Mouse (Mus musculus): ENCODE measurements around the gene Zmym2. TPM values are rescaled to one million over a fixed set of nuclear protein-coding genes. Genes with fewer than 3 reads are reported as not detected.
"Not testable (repeated sequence)": the region's sequence is repeated elsewhere in the genome, so short reads cannot be mapped to it uniquely, and the experiment has no call there.

Gene Zmym2
- polyA plus RNA-seq, 1 experiment from 2014 or later, result 7.8 TPM

- WGBS, result under 1% methylated on average over 36 of the region's 36 CpGs
These were observed 1.1 kb upstream of the Zmym2 start for GRCm38 (mm10) chr14:56885308-56885771.

DNA sequence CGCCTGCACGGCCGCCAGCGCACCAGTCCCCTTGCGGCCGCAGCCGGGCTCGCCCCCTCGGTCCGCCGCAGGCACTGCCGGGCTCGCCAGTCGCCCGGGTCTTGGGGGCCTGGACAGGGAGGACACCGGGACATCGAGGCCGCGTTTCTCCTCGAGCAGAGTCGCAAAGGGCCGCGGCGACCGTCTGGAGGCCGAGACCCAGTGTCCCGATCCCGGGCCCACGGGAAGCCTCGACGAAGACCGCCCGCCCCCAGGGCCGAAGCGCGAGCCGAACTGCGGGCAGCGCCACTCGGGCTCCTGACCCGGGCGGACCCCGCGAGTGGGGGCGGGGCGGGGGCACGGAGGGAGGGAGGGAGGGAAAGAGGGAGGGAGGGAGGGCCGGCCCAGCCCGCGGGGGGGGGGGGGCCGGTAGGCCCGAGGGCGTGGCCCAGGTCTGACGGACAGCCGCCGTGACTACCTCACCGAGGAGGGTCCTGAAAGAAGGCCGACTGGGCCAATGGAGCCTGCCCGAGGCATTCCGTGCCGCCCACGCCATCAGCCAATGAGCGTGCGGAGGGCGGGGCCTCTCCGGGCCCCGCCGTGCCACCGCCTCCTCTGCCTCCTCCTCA lies 363 bp upstream of the Zmym2 start:
- not testable (repeated sequence) for H3K36me3 ChIP-seq (ENCODE audit: control insufficient read depth, insufficient read depth); H3K9me3 ChIP-seq (ENCODE audit: control insufficient read depth); H3K27me3 ChIP-seq (replicated peaks; ENCODE audit: control insufficient read depth, insufficient read depth, low read length); H3K4me1 ChIP-seq (replicated peaks; ENCODE audit: control insufficient read depth, insufficient read depth, low read length)
- H3K27ac ChIP-seq (ENCODE audit: low read depth, low read length), result peak overlapping the region; percentile 91
- H3K9ac ChIP-seq (ENCODE audit: low read depth, low read length), result peak overlapping the region; percentile 60
- H3K4me3 ChIP-seq (ENCODE audit: low read depth, low read length), result peak overlapping the region; percentile 49
- peak overlapping the region; percentile 79 for H3K4me2 ChIP-seq (replicated peaks; ENCODE audit: low read depth)
- WGBS, result under 1% methylated on average over 46 of the region's 69 CpGs
- peak; percentile 96 for ATAC-seq
- TF ChIP-seq CTCF (IDR thresholded peaks at IDR 0.05; ENCODE audit: low read depth), result 0 out of 2 replicates have a peak, but pooled peaks have one; percentile 17

More at GRCm38 (mm10) chr14:56885308-56885771, 1.1 kb upstream of the Zmym2 start:
- Histone ChIP-seq H3K36me3 (ENCODE audit: control insufficient read depth, insufficient read depth) (peaks cover 4% of the 10 kb centered on the region; the same call in 1 of the 2 replicates), H3K27me3 (replicated peaks; ENCODE audit: control insufficient read depth, insufficient read depth, low read length) (no peaks in the 10 kb centered on the region), H3K27ac (ENCODE audit: low read depth, low read length) (peak overlapping the region; percentile 91), H3K4me2 (replicated peaks; ENCODE audit: low read depth) (peak overlapping the region; percentile 79), H3K4me1 (replicated peaks; ENCODE audit: control insufficient read depth, insufficient read depth, low read length) (no peaks in the 10 kb centered on the region), H3K9ac (ENCODE audit: low read depth, low read length) (peak overlapping the region; percentile 60), H3K4me3 (ENCODE audit: low read depth, low read length) (peak overlapping the region; percentile 49), H3K9me3 (ENCODE audit: control insufficient read depth) (no peaks in the 10 kb centered on the region)
- peak; percentile 25 for ATAC-seq
- peak; percentile 82 for TF ChIP-seq CTCF (IDR thresholded peaks at IDR 0.05; ENCODE audit: low read depth)

GRCm38 (mm10) chr14:56887514-56887880 lies 1.0 kb downstream of the Zmym2 start:
- TF ChIP-seq CTCF (IDR thresholded peaks at IDR 0.05; ENCODE audit: low read depth), result no peak
- WGBS, result 0% methylated on average over 3 of the region's 3 CpGs
- ATAC-seq, result no peak
- Histone ChIP-seq H3K27ac (ENCODE audit: low read depth, low read length) (peak overlapping the region; percentile 99), H3K4me3 (ENCODE audit: low read depth, low read length) (peak overlapping the region; percentile 86), H3K36me3 (ENCODE audit: control insufficient read depth, insufficient read depth) (peaks cover 4% of the 10 kb centered on the region; the same call in 1 of the 2 replicates), H3K4me2 (replicated peaks; ENCODE audit: low read depth) (peak overlapping the region; percentile 73), H3K27me3 (replicated peaks; ENCODE audit: control insufficient read depth, insufficient read depth, low read length) (no peaks in the 10 kb centered on the region), H3K4me1 (replicated peaks; ENCODE audit: control insufficient read depth, insufficient read depth, low read length) (no peaks in the 10 kb centered on the region), H3K9me3 (ENCODE audit: control insufficient read depth) (no peaks in the 10 kb centered on the region), H3K9ac (ENCODE audit: low read depth, low read length) (peak overlapping the region; percentile 94)

DNA sequence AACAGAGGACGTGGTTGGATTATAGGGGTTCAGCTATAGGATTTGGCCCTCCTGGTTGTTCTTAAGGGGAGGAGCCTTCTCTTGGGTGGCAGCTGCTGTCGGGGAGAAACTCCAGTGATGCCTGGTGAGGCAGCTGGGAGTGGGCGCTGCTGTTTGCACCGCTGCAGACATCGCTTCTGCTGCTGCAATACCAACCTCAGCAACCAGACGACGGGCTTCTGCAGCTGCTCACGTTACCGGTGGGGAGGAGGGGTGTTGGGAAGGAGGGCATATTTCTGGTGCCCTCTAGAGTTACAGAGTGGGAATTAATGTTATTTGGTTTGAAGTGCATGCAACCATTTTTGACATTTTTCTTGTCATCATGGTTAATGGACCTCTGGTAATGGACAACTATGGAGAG lies 1.4 kb downstream of the Zmym2 start:
- Histone ChIP-seq H3K27me3 (replicated peaks; ENCODE audit: control insufficient read depth, insufficient read depth, low read length) (no peaks in the 10 kb centered on the region), H3K4me1 (replicated peaks; ENCODE audit: control insufficient read depth, insufficient read depth, low read length) (no peaks in the 10 kb centered on the region), H3K4me3 (ENCODE audit: low read depth, low read length) (peak overlapping the region; percentile 86), H3K36me3 (ENCODE audit: control insufficient read depth, insufficient read depth) (peaks cover 4% of the 10 kb centered on the region; the same call in 1 of the 2 replicates), H3K4me2 (replicated peaks; ENCODE audit: low read depth) (peak overlapping the region; percentile 73), H3K9ac (ENCODE audit: low read depth, low read length) (peak overlapping the region; percentile 94; the same call in 1 of the 2 replicates), H3K9me3 (ENCODE audit: control insufficient read depth) (no peaks in the 10 kb centered on the region), H3K27ac (ENCODE audit: low read depth, low read length) (0 out of 2 replicates have a peak overlapping the region, but pooled peaks have one; percentile 99)
- under 1% methylated on average over 9 of the region's 9 CpGs for WGBS
- ATAC-seq, result no peak
- TF ChIP-seq CTCF (IDR thresholded peaks at IDR 0.05; ENCODE audit: low read depth), result peak; percentile 95

DNA sequence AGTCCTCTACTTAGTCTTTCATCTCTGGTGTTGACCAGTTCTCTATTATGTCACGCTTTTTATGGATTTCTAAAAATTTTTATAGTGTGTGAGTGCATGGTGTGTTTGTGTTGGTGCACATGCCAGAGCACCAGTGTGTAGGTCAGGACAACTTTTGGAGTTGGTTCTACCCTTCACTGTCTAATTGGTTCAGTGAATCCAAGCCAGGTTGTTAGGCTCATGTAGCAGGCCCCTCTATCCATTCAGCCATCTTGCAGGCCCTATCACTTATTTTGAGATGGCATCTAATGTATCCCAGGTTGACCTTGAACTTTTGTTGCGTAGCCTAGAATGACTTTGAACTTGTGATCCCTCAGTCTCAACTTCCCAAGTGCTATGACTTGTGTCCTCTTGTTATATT lies 2.0 kb downstream of the Zmym2 start:
- no peak for TF ChIP-seq CTCF (IDR thresholded peaks at IDR 0.05; ENCODE audit: low read depth)
- 78% methylated on average over 2 of the region's 2 CpGs for WGBS
- H3K4me3 ChIP-seq (ENCODE audit: low read depth, low read length), result 0 out of 2 replicates have a peak overlapping the region, but pooled peaks have one; percentile 86
- no peaks in the 10 kb centered on the region for H3K9me3 ChIP-seq (ENCODE audit: control insufficient read depth)
- H3K36me3 ChIP-seq (ENCODE audit: control insufficient read depth, insufficient read depth), result peaks cover 7% of the 10 kb centered on the region
- no peak for ATAC-seq
- H3K9ac ChIP-seq (ENCODE audit: low read depth, low read length), result no peak overlapping the region
- H3K4me1 ChIP-seq (replicated peaks; ENCODE audit: control insufficient read depth, insufficient read depth, low read length), result no peaks in the 10 kb centered on the region
- H3K27me3 ChIP-seq (replicated peaks; ENCODE audit: control insufficient read depth, insufficient read depth, low read length), result no peaks in the 10 kb centered on the region
- peak overlapping the region; percentile 73 for H3K4me2 ChIP-seq (replicated peaks; ENCODE audit: low read depth)
- no peak overlapping the region for H3K27ac ChIP-seq (ENCODE audit: low read depth, low read length)

- no peak overlapping the region for H3K27ac ChIP-seq (ENCODE audit: low read depth, low read length)
- TF ChIP-seq CTCF (IDR thresholded peaks at IDR 0.05; ENCODE audit: low read depth), result no peak
- no peak overlapping the region for H3K4me3 ChIP-seq (ENCODE audit: low read depth, low read length)
- no peak overlapping the region for H3K4me2 ChIP-seq (replicated peaks; ENCODE audit: low read depth)
- ATAC-seq, result no peak
- H3K9me3 ChIP-seq (ENCODE audit: control insufficient read depth), result no peaks in the 10 kb centered on the region
- H3K4me1 ChIP-seq (replicated peaks; ENCODE audit: control insufficient read depth, insufficient read depth, low read length), result no peaks in the 10 kb centered on the region
- no peak overlapping the region for H3K9ac ChIP-seq (ENCODE audit: low read depth, low read length)
- WGBS, result 50% methylated on average over 2 of the region's 2 CpGs
- H3K27me3 ChIP-seq (replicated peaks; ENCODE audit: control insufficient read depth, insufficient read depth, low read length), result no peaks in the 10 kb centered on the region
- peaks cover 15% of the 10 kb centered on the region for H3K36me3 ChIP-seq (ENCODE audit: control insufficient read depth, insufficient read depth)
These were observed 8.0 kb downstream of the Zmym2 start for GRCm38 (mm10) chr14:56894417-56894816.
